Mouse (Mus musculus) frontal cortex, postnatal 14 days (tissue): ENCODE measurements around the gene Nrn1l.

Source experiments
- DNase-seq, 2 experiments: peaks; one replicate each; pipeline ENCODE4 v3.0.0; 2022; ENCODE audit warnings: low spot score in 2 of 2

Nrn1l gene

GRCm38 (mm10) chr8:105890870-105891269 lies 2.5 kb upstream of the Nrn1l start:
- DNase-seq, result no peak

GRCm38 (mm10) chr8:105892432-105892831 lies 935 bp upstream of the Nrn1l start:
- DNase-seq, result no peak

GRCm38 (mm10) chr8:105897801-105898480 lies 4.6 kb downstream of the Nrn1l start:
- DNase-seq, result no peak

- peak; percentile 79 to 87 for DNase-seq
Observed at GRCm38 (mm10) chr8:105900180-105900940, 7.0 kb downstream of the Nrn1l start, which contains the start of gene Pskh1. Gene Pskh1 (plus strand): TSS chr8:105900441.

GRCm38 (mm10) chr8:105900941-105901616 lies 7.7 kb downstream of the Nrn1l start:
- DNase-seq, result no peak

GRCm38 (mm10) chr8:105919390-105919789 lies 26.0 kb downstream of the Nrn1l start:
- DNase-seq, result no peak

GRCm38 (mm10) chr8:105925123-105925522 lies 31.8 kb downstream of the Nrn1l start:
- no peak for DNase-seq

- DNase-seq, result peak in 1 of 2 experiments; percentile 76
Observed at GRCm38 (mm10) chr8:105930602-105931001, 37.2 kb downstream of the Nrn1l start.

- no peak for DNase-seq
Observed at GRCm38 (mm10) chr8:105931271-105931670, 37.9 kb downstream of the Nrn1l start.

GRCm38 (mm10) chr8:105932525-105932924 lies 39.2 kb downstream of the Nrn1l start:
- no peak for DNase-seq

GRCm38 (mm10) chr8:105933762-105934161 lies 40.4 kb downstream of the Nrn1l start, which contains the start of gene Ctrl:
Gene Ctrl (minus strand): TSS chr8:105933862.
- no peak for DNase-seq

- DNase-seq, result no peak
Observed at GRCm38 (mm10) chr8:105935105-105935504, 41.7 kb downstream of the Nrn1l start.

GRCm38 (mm10) chr8:105935863-105936603 lies 42.7 kb downstream of the Nrn1l start:
- no peak for DNase-seq

- peak; percentile 78 to 80 for DNase-seq
Observed at GRCm38 (mm10) chr8:105936866-105937475, 43.6 kb downstream of the Nrn1l start.

- peak in 1 of 2 experiments; percentile 43 for DNase-seq
Observed at GRCm38 (mm10) chr8:105937496-105938305, 44.3 kb downstream of the Nrn1l start.

- no peak for DNase-seq
Observed at GRCm38 (mm10) chr8:105938306-105938669, 44.9 kb downstream of the Nrn1l start, which contains the start of gene Psmb10. Gene Psmb10 (minus strand): TSS chr8:105938444.

GRCm38 (mm10) chr8:105942026-105942425 lies 48.7 kb downstream of the Nrn1l start:
- DNase-seq, result no peak

GRCm38 (mm10) chr8:105942542-105942941 lies 49.2 kb downstream of the Nrn1l start:
- no peak for DNase-seq

GRCm38 (mm10) chr8:105943321-105943739 lies 50.0 kb downstream of the Nrn1l start, which contains the start of gene Lcat:
Gene Lcat (minus strand): TSS chr8:105943382.
- DNase-seq, result no peak
